Mouse (Mus musculus) embryonic facial prominence, embryonic 10.5 days (tissue): ENCODE results near the gene Slc15a2. TPM values are rescaled to one million over a fixed set of nuclear protein-coding genes. Genes with fewer than 3 reads are reported as not detected.

Experiments
- DNase-seq: peaks from one replicate; pipeline ENCODE4 v3.0.0-alpha.2; 2017; ENCODE audit warnings: low spot score
- H3K27ac ChIP-seq: fragments of 300-500 bp; sonication (generic); replicated peaks from 2 replicates; pipeline ENCODE4 v1.5.1; 2016; ENCODE audit warnings: mild to moderate bottlenecking
- H3K27me3 ChIP-seq: fragments of 300-500 bp; sonication (generic); replicated peaks from 2 replicates; pipeline ENCODE4 v1.6.1; 2016; ENCODE audit warnings: low read depth, mild to moderate bottlenecking; ENCODE audit not compliant: poor library complexity, severe bottlenecking
- H3K36me3 ChIP-seq: fragments of 300-500 bp; sonication (generic); replicated peaks from 2 replicates; pipeline ENCODE4 v1.6.1; 2016; ENCODE audit warnings: mild to moderate bottlenecking, moderate library complexity
- H3K4me1 ChIP-seq: fragments of 300-500 bp; sonication (generic); 2 replicates; pipeline ENCODE4 v1.6.1; 2016
- H3K4me3 ChIP-seq: fragments of 300-500 bp; sonication (generic); 2 replicates; pipeline ENCODE4 v1.5.1; 2016; ENCODE audit warnings: mild to moderate bottlenecking, moderate library complexity
- H3K9me3 ChIP-seq: fragments of 300-500 bp; sonication (generic); 2 replicates; pipeline ENCODE4 v1.6.1; 2016; ENCODE audit warnings: mild to moderate bottlenecking
- WGBS: fragments of 180-500 bp; shearing (Covaris S2); methylation state at CpG from one replicate; pipeline ENCODE4 v1.1.7; 2016; 5-methylcytosine and 5-hydroxymethylcytosine counted together
- microRNA-seq: library from miRNA; unstranded; fragments of <30 nt; microRNA quantifications from one replicate; pipeline ENCODE4, GENCODE M21; 2017
- polyA plus RNA-seq: library from polyadenylated mRNA; unstranded; fragments of >200 nt; fragmentation: Nextera tagmentation; extraction: Ambion mirVana; gene quantifications from 2 replicates; pipeline ENCODE4 v1.2.1, GENCODE M21; 2016

Gene Slc15a2
- polyA plus RNA-seq, 1 experiment from 2014 or later: 2.0 TPM

GRCm38 (mm10) chr16:36710794-36711193 is 74.0 kb downstream of the Slc15a2 start:
- no peaks in the 10 kb centered on the region for H3K36me3 ChIP-seq
- H3K4me3 ChIP-seq: no peak overlapping the region
- WGBS: 93% methylated on average over 2 of the region's 2 CpGs
- H3K27ac ChIP-seq: no peak overlapping the region
- H3K9me3 ChIP-seq: no peaks in the 10 kb centered on the region
- no peaks in the 10 kb centered on the region for H3K27me3 ChIP-seq
- no peak for DNase-seq
- no peaks in the 10 kb centered on the region for H3K4me1 ChIP-seq

GRCm38 (mm10) chr16:36709405-36709804 is 75.4 kb downstream of the Slc15a2 start:
- Histone ChIP-seq H3K4me1 (no peaks in the 10 kb centered on the region), H3K27me3 (no peaks in the 10 kb centered on the region), H3K27ac (no peak overlapping the region), H3K36me3 (no peaks in the 10 kb centered on the region), H3K4me3 (no peak overlapping the region), H3K9me3 (no peaks in the 10 kb centered on the region)
- 93% methylated on average over 17 of the region's 17 CpGs for WGBS
- DNase-seq: no peak

- Histone ChIP-seq H3K4me1 (no peaks in the 10 kb centered on the region), H3K9me3 (no peaks in the 10 kb centered on the region), H3K27me3 (no peaks in the 10 kb centered on the region), H3K27ac (no peak overlapping the region), H3K4me3 (no peak overlapping the region), H3K36me3 (no peaks in the 10 kb centered on the region)
- 88% methylated on average over 7 of the region's 7 CpGs for WGBS
- no peak for DNase-seq
Observed at GRCm38 (mm10) chr16:36708751-36709150, 76.0 kb downstream of the Slc15a2 start.

GRCm38 (mm10) chr16:36707702-36708423 is 76.9 kb downstream of the Slc15a2 start:
- H3K27me3 ChIP-seq: no peaks in the 10 kb centered on the region
- no peaks in the 10 kb centered on the region for H3K9me3 ChIP-seq
- WGBS: 70% methylated on average over 6 of the region's 6 CpGs
- no peaks in the 10 kb centered on the region for H3K36me3 ChIP-seq
- no peak for DNase-seq
- H3K4me1 ChIP-seq: no peaks in the 10 kb centered on the region
- H3K27ac ChIP-seq: no peak overlapping the region
- H3K4me3 ChIP-seq: no peak overlapping the region

DNA sequence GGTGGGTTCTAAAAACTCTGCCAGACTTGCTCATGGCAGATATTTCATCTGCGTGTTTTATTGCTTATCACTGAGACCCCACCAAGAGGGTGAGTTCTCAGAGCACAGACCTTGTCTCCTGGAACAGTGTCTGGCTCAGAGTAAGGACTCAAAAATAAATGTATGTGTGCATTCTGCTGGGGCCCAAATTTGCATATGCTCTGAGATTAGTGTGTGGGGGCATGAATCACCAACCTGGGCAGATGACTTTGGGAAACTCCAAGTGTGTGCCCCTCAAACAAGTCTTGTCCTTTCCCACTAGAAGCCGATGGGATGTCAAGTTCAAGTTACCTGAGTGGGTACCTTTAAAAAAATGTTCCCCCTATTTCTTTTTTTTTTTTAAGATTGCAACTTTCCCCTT is 84.3 kb downstream of the Slc15a2 start:
- Histone ChIP-seq H3K4me3 (no peak overlapping the region), H3K4me1 (no peaks in the 10 kb centered on the region), H3K27me3 (peaks cover 6% of the 10 kb centered on the region), H3K27ac (no peak overlapping the region), H3K36me3 (no peaks in the 10 kb centered on the region), H3K9me3 (no peaks in the 10 kb centered on the region)
- 89% methylated on average over 2 of the region's 2 CpGs for WGBS
- no peak for DNase-seq

Small RNA genes within 50 kb of the gene (microRNA-seq; reads per million reads assigned to microRNA genes)
- not detected for gene Gm22617

Other genes starting within 250 kb of the Slc15a2 start
- 0.18 and 0.26 TPM in 2 replicates for gene Casr, start 222.8 kb downstream of the Slc15a2 start, polyA plus RNA-seq
- 0.62 and 0.93 TPM in 2 replicates for gene Cd86, start 118.9 kb downstream of the Slc15a2 start, polyA plus RNA-seq
- gene Ildr1, start 91.0 kb downstream of the Slc15a2 start, polyA plus RNA-seq: 1.0 and 1.7 TPM in 2 replicates
- 69.2 and 74.6 TPM in 2 replicates for gene Iqcb1, start 43.4 kb upstream of the Slc15a2 start, polyA plus RNA-seq
- gene Eaf2, start 90.0 kb upstream of the Slc15a2 start, polyA plus RNA-seq: 1.4 and 2.1 TPM in 2 replicates
- 76.0 and 80.5 TPM in 2 replicates for gene Golgb1, start 90.2 kb upstream of the Slc15a2 start, polyA plus RNA-seq
- 1.5 and 3.0 TPM in 2 replicates for gene Hcls1, start 150.0 kb upstream of the Slc15a2 start, polyA plus RNA-seq
- gene Fbxo40, start 205.5 kb upstream of the Slc15a2 start, polyA plus RNA-seq: 0.15 and 0.46 TPM in 2 replicates
- 11.9 and 14.3 TPM in 2 replicates for gene Polq, start 226.8 kb upstream of the Slc15a2 start, polyA plus RNA-seq